Mouse (Mus musculus) myocyte (in vitro differentiated cells): ENCODE measurements around the gene Sh3pxd2a. TPM values are rescaled to one million over a fixed set of nuclear protein-coding genes. Genes with fewer than 3 reads are reported as not detected.

Experiments
- H3K27me3 ChIP-seq: one replicate; pipeline ENCODE4 v1.6.1; 2011; ENCODE audit not compliant: control insufficient read depth, insufficient read depth, insufficient read length
- H3K36me3 ChIP-seq: one replicate; pipeline ENCODE4 v1.6.1; 2011; ENCODE audit not compliant: control insufficient read depth, insufficient read depth
- H3K4me2 ChIP-seq: one replicate; pipeline ENCODE4 v1.6.1; 2011; ENCODE audit warnings: low read depth, control low read depth
- H3K4me3 ChIP-seq: one replicate; pipeline ENCODE4 v1.5.1; 2011; ENCODE audit warnings: mild to moderate bottlenecking, control low read depth, moderate library complexity
- H3K79me2 ChIP-seq: one replicate; pipeline ENCODE4 v1.6.1; 2011; ENCODE audit not compliant: control insufficient read depth, insufficient read depth
- H3ac ChIP-seq: one replicate; pipeline ENCODE4 v1.6.1; 2011; ENCODE audit not compliant: control insufficient read depth, insufficient read length
- CEBPB ChIP-seq: IDR thresholded peaks from 2 replicates; pipeline ENCODE4 v1.6.1; 2011; ENCODE audit warnings: mild to moderate bottlenecking, moderate library complexity; ENCODE audit not compliant: poor library complexity, insufficient read depth, severe bottlenecking
- E2F4 ChIP-seq: IDR thresholded peaks from one replicate; pipeline ENCODE4 v1.6.1; 2011; ENCODE audit warnings: mild to moderate bottlenecking, control low read depth, moderate library complexity; ENCODE audit not compliant: insufficient read depth
- MAX ChIP-seq: IDR thresholded peaks from one replicate; pipeline ENCODE4 v1.6.1; 2011; ENCODE audit warnings: low read depth, mild to moderate bottlenecking, control low read depth
- MYOD1 ChIP-seq, 3 experiments: IDR thresholded peaks; one replicate each; pipeline ENCODE4 v1.6.1; 2011; ENCODE audit warnings: control low read depth in 2 of 3, low read depth in 2 of 3, mild to moderate bottlenecking in 2 of 3, moderate library complexity in 1 of 3; ENCODE audit not compliant: insufficient read length in 2 of 3, control insufficient read depth in 1 of 3
- MYOG ChIP-seq, 3 experiments: IDR thresholded peaks; one replicate each; pipeline ENCODE4 v1.6.1; 2011; ENCODE audit warnings: control low read depth in 2 of 3, low read depth in 2 of 3, mild to moderate bottlenecking in 2 of 3; ENCODE audit not compliant: insufficient read length in 2 of 3, control insufficient read depth in 1 of 3, insufficient read depth in 1 of 3
- POLR2A ChIP-seq: IDR thresholded peaks from one replicate; pipeline ENCODE4 v1.6.1; 2011; ENCODE audit warnings: low read depth, mild to moderate bottlenecking, control low read depth, moderate library complexity; ENCODE audit not compliant: insufficient read length
- POLR2AphosphoS2 ChIP-seq: IDR thresholded peaks from one replicate; pipeline ENCODE4 v1.6.1; 2011; ENCODE audit warnings: low read depth, control low read depth; ENCODE audit not compliant: insufficient read length
- REST ChIP-seq: IDR thresholded peaks from one replicate; pipeline ENCODE4 v1.6.1; 2011; ENCODE audit warnings: mild to moderate bottlenecking, control low read depth, moderate library complexity; ENCODE audit not compliant: insufficient read depth, insufficient read length
- SRF ChIP-seq: IDR thresholded peaks from one replicate; pipeline ENCODE4 v1.6.1; 2011; ENCODE audit warnings: low read depth; ENCODE audit not compliant: control insufficient read depth, insufficient read length
- TCF12 ChIP-seq: IDR thresholded peaks from one replicate; pipeline ENCODE4 v1.6.1; 2011; ENCODE audit warnings: mild to moderate bottlenecking, control low read depth; ENCODE audit not compliant: poor library complexity, insufficient read depth, severe bottlenecking
- TCF3 ChIP-seq: IDR thresholded peaks from one replicate; pipeline ENCODE4 v1.6.1; 2011; ENCODE audit warnings: low read depth, control low read depth; ENCODE audit not compliant: insufficient read length
- USF1 ChIP-seq: IDR thresholded peaks from one replicate; pipeline ENCODE4 v1.6.1; 2011; ENCODE audit warnings: low read depth, mild to moderate bottlenecking, control low read depth, moderate library complexity
- polyA plus RNA-seq: library from polyadenylated mRNA; unstranded; fragments of >200 nt; fragmentation: generic; extraction: Trizol; gene quantifications from one replicate; pipeline ENCODE4 v1.2.1, GENCODE M21; 2012; ENCODE audit warnings: missing spikeins

Sh3pxd2a gene
- polyA plus RNA-seq, 1 experiment = 59.5 TPM

DNA sequence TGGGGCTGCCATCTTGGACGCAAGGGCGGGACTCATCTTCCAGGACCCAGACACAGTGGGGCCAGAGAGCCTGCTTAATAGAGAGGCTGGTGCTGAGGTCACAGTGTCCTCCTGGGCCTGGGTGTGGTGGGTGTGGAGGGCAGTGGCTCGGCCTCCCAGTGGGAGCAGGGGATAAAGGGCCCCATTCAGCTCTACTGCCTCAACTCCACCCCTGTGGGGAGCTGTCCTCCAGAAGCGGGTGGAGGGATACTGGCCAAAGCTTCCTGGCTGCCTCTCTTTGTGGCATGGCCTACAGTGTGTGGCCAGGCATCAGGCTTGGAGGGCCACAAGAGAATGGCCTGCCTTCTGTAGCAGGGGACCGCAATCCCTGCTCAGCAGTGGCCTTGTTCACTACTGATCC is 85.1 kb downstream of the Sh3pxd2a start:
- peak overlapping the region; percentile 9 for H3K4me2 ChIP-seq
- TF ChIP-seq MYOG (IDR thresholded peaks at IDR 0.05; ENCODE audit: control insufficient read depth in 1 of 3, insufficient read depth in 1 of 3, insufficient read length in 2 of 3, low read depth in 2 of 3) (no peak), SRF (no peak), E2F4 (no peak), POLR2A (no peak), USF1 (no peak), CEBPB (no peak), MYOD1 (IDR thresholded peaks at IDR 0.05; ENCODE audit: control insufficient read depth in 1 of 3, insufficient read length in 2 of 3, low read depth in 2 of 3) (no peak), MAX (no peak), REST (no peak), TCF3 (no peak), TCF12 (no peak), POLR2AphosphoS2 (no peak)
- H3K36me3 ChIP-seq = no peaks in the 10 kb centered on the region
- no peaks in the 10 kb centered on the region for H3K27me3 ChIP-seq
- H3K4me3 ChIP-seq = no peak overlapping the region
- H3ac ChIP-seq = no peak overlapping the region
- H3K79me2 ChIP-seq = no peaks in the 10 kb centered on the region

- Histone ChIP-seq H3K4me3 (no peak overlapping the region), H3K27me3 (no peaks in the 10 kb centered on the region), H3K36me3 (no peaks in the 10 kb centered on the region), H3K4me2 (no peak overlapping the region), H3ac (no peak overlapping the region), H3K79me2 (peaks cover 3% of the 10 kb centered on the region)
- TF ChIP-seq MAX = no peak
- peak; percentile 60 for TF ChIP-seq POLR2AphosphoS2
These were observed 89.2 kb downstream of the Sh3pxd2a start for GRCm38 (mm10) chr19:47374916-47375573.

DNA sequence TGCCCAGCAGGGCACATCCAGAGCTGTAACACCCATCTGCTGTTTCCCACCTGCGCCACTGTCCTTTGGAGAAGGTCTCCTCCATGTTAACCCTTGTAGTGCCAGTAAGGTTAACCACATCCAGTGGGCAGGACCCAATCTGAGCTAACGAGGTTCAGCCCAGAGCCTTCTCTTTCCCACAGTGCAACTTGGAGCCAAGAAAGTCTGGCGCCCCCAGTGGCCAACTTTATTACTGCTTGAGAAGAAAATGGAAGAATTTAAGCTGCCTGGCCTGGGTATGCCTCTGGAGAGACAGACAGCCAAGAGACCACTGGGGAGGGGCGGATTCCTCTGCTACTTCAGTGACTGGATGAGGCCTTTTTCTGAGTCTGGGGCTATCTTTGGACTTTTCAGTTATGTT is 89.8 kb downstream of the Sh3pxd2a start:
- no peak overlapping the region for H3K4me2 ChIP-seq
- H3ac ChIP-seq = no peak overlapping the region
- no peaks in the 10 kb centered on the region for H3K27me3 ChIP-seq
- H3K79me2 ChIP-seq = peaks cover 3% of the 10 kb centered on the region
- TF ChIP-seq POLR2A = no peak
- no peak for TF ChIP-seq MYOG (IDR thresholded peaks at IDR 0.05; ENCODE audit: control insufficient read depth in 1 of 3, insufficient read depth in 1 of 3, insufficient read length in 2 of 3, low read depth in 2 of 3)
- no peak for TF ChIP-seq TCF12
- no peak for TF ChIP-seq MYOD1 (IDR thresholded peaks at IDR 0.05; ENCODE audit: control insufficient read depth in 1 of 3, insufficient read length in 2 of 3, low read depth in 2 of 3)
- no peak for TF ChIP-seq E2F4
- no peak for TF ChIP-seq POLR2AphosphoS2
- TF ChIP-seq USF1 = no peak
- TF ChIP-seq CEBPB = no peak
- TF ChIP-seq TCF3 = no peak
- TF ChIP-seq MAX = no peak
- TF ChIP-seq SRF = no peak
- no peak for TF ChIP-seq REST
- no peaks in the 10 kb centered on the region for H3K36me3 ChIP-seq
- no peak overlapping the region for H3K4me3 ChIP-seq

- Histone ChIP-seq H3K36me3 (no peaks in the 10 kb centered on the region), H3K4me3 (no peak overlapping the region), H3K79me2 (peaks cover 3% of the 10 kb centered on the region), H3ac (no peak overlapping the region), H3K4me2 (no peak overlapping the region), H3K27me3 (no peaks in the 10 kb centered on the region)
- TF ChIP-seq POLR2AphosphoS2 (no peak), USF1 (no peak), SRF (no peak), MAX (no peak), POLR2A (no peak), MYOD1 (IDR thresholded peaks at IDR 0.05; ENCODE audit: control insufficient read depth in 1 of 3, insufficient read length in 2 of 3, low read depth in 2 of 3) (no peak), E2F4 (no peak), TCF3 (no peak), REST (no peak), MYOG (IDR thresholded peaks at IDR 0.05; ENCODE audit: control insufficient read depth in 1 of 3, insufficient read depth in 1 of 3, insufficient read length in 2 of 3, low read depth in 2 of 3) (no peak), TCF12 (no peak), CEBPB (no peak)
These were observed 92.2 kb downstream of the Sh3pxd2a start for GRCm38 (mm10) chr19:47372044-47372443.

DNA sequence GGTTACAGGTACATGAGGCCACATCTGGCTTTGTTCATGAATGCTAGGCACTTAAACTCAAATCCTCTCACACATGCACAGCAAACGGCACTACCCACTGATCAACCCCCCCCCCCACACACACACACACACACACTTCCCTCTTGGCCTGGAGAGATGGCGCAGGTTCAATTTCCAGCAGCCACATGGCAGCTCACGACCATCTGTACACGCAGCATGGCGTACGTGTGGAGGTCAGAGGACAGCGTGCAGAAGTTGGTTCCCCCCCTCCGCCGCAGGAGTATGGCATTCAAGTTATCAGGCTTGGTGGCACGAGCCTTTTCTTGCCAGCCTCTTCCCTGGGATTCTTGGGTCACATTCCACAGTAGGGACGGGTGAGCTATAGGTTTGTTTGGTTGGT is 92.7 kb downstream of the Sh3pxd2a start:
- no peak overlapping the region for H3ac ChIP-seq
- H3K4me3 ChIP-seq = no peak overlapping the region
- peaks cover 3% of the 10 kb centered on the region for H3K79me2 ChIP-seq
- peak; percentile 12 for TF ChIP-seq POLR2A
- no peak for TF ChIP-seq CEBPB
- no peaks in the 10 kb centered on the region for H3K36me3 ChIP-seq
- H3K27me3 ChIP-seq = no peaks in the 10 kb centered on the region
- no peak overlapping the region for H3K4me2 ChIP-seq
